Mouse (Mus musculus): ENCODE measurements around the gene Snx32.

DNA sequence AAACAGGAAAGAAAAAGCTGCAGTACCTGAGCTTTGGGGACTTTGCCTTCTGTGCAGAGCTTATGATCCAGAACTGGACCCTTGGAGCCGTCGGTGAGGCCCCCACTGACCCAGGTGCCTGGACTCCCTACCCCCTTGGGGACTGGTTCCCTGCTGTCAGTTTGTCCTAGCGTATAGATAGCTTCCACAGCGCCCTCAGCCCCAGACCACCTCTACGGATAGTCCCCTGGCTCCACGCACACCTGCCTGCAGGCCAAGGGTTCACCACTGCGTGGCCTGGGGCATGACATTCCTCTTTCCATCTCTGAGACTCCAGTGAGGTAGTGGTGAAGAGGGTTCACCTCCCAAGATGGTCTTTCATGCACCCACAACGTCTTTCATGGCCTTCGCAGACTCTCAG is 47.1 kb downstream of the Snx32 start:
- TF ChIP-seq POLR2A (IDR thresholded peaks at IDR 0.05; ENCODE audit: low read depth, low read length) (no peak), CTCF (IDR thresholded peaks at IDR 0.05; ENCODE audit: extremely low read depth, insufficient read depth, insufficient read length, insufficient replicate concordance) (no peak)

All from spleen, adult 2 months (tissue).